Mouse (Mus musculus) lung, postnatal 0 days (tissue): ENCODE measurements around the gene Spata21. TPM values are rescaled to one million over a fixed set of nuclear protein-coding genes. Genes with fewer than 3 reads are reported as not detected.

Source experiments
- ATAC-seq: fragments of 200-750 bp; cut with Nextera tagmentation; 2 replicates; pipeline ENCODE4 v1.8.0; 2017; ENCODE audit warnings: moderate library complexity
- DNase-seq: peaks from one replicate; pipeline ENCODE4 v3.0.0-alpha.2; 2016; ENCODE audit warnings: low spot score
- H3K27ac ChIP-seq: fragments of 300-500 bp; sonication (generic); 2 replicates; pipeline ENCODE4 v1.5.1; 2014; ENCODE audit warnings: antibody characterized with exemption, mild to moderate bottlenecking, low read length, mixed read lengths
- H3K27me3 ChIP-seq: fragments of 300-500 bp; sonication (generic); replicated peaks from 2 replicates; pipeline ENCODE4 v1.6.1; 2014; ENCODE audit warnings: low read length, mixed read lengths; ENCODE audit not compliant: insufficient read depth
- H3K36me3 ChIP-seq: fragments of 300-500 bp; sonication (generic); 2 replicates; pipeline ENCODE4 v1.6.1; 2014; ENCODE audit warnings: low read length, mixed read lengths; ENCODE audit not compliant: insufficient read depth
- H3K4me1 ChIP-seq: fragments of 300-500 bp; sonication (generic); 2 replicates; pipeline ENCODE4 v1.6.1; 2014; ENCODE audit warnings: antibody characterized with exemption, low read depth, low read length, mixed read lengths; ENCODE audit not compliant: insufficient read depth
- H3K4me2 ChIP-seq: fragments of 300-500 bp; sonication (generic); replicated peaks from 2 replicates; pipeline ENCODE4 v1.6.1; 2014; ENCODE audit warnings: low read depth, mild to moderate bottlenecking, low read length, moderate library complexity, mixed read lengths
- H3K4me3 ChIP-seq: fragments of 300-500 bp; sonication (generic); 2 replicates; pipeline ENCODE4 v1.5.1; 2014; ENCODE audit warnings: low read depth, low read length
- H3K9ac ChIP-seq: fragments of 300-500 bp; sonication (generic); replicated peaks from 2 replicates; pipeline ENCODE4 v1.6.1; 2014; ENCODE audit warnings: low read depth, mild to moderate bottlenecking
- H3K9me3 ChIP-seq: fragments of 300-500 bp; sonication (generic); 2 replicates; pipeline ENCODE4 v1.6.1; 2016; ENCODE audit warnings: low read length, mixed read lengths
- CTCF ChIP-seq: IDR thresholded peaks from 2 replicates; pipeline ENCODE4 v1.5.1; 2016; ENCODE audit warnings: antibody characterized with exemption, mild to moderate bottlenecking
- EP300 ChIP-seq: IDR thresholded peaks from 2 replicates; pipeline ENCODE4 v1.6.1; 2016; ENCODE audit warnings: antibody characterized with exemption, mild to moderate bottlenecking, control low read depth
- WGBS: fragments of 180-500 bp; shearing (Covaris S2); extraction: QIAGEN DNeasy Blood & Tissue Kit; methylation state at CpG from one replicate; pipeline ENCODE4 v1.1.7; 2014; 5-methylcytosine and 5-hydroxymethylcytosine counted together
- polyA plus RNA-seq: library from polyadenylated mRNA; unstranded; fragments of >200 nt; fragmentation: Nextera tagmentation; extraction: Ambion mirVana; gene quantifications from 2 replicates; pipeline ENCODE4 v1.2.1, GENCODE M21; 2015

Gene Spata21
- polyA plus RNA-seq, 1 experiment from 2014 or later = 0.13 TPM

GRCm38 (mm10) chr4:141130704-141131342 is 42.7 kb downstream of the Spata21 start:
- DNase-seq (peak; percentile 79), ATAC-seq (peak; percentile 43)
- H3K27ac ChIP-seq = peak overlapping the region; percentile 91
- 41% methylated on average over 6 of the region's 6 CpGs for WGBS
- H3K4me1 ChIP-seq = peaks cover 48% of the 10 kb centered on the region
- no peaks in the 10 kb centered on the region for H3K36me3 ChIP-seq
- H3K9ac ChIP-seq = no peak overlapping the region
- H3K4me3 ChIP-seq = no peak overlapping the region
- H3K9me3 ChIP-seq = no peaks in the 10 kb centered on the region
- 0 out of 2 replicates have a peak overlapping the region, but pooled peaks have one; percentile 8 for H3K4me2 ChIP-seq
- no peaks in the 10 kb centered on the region for H3K27me3 ChIP-seq
- peak; percentile 40; the same call in 1 of the 2 replicates for TF ChIP-seq EP300
- TF ChIP-seq CTCF = no peak

- H3K36me3 ChIP-seq = no peaks in the 10 kb centered on the region
- peak overlapping the region; percentile 2; the same call in 1 of the 2 replicates for H3K4me3 ChIP-seq
- no peak overlapping the region for H3K9ac ChIP-seq
- peak; percentile 92 for DNase-seq
- peak overlapping the region; percentile 32 for H3K4me2 ChIP-seq
- no peaks in the 10 kb centered on the region for H3K27me3 ChIP-seq
- TF ChIP-seq CTCF = no peak
- peak; percentile 53 for TF ChIP-seq EP300
- H3K27ac ChIP-seq = peak overlapping the region; percentile 91
- 38% methylated on average over 5 of the region's 5 CpGs for WGBS
- peaks cover 55% of the 10 kb centered on the region for H3K4me1 ChIP-seq
- ATAC-seq = peak; percentile 86
- H3K9me3 ChIP-seq = no peaks in the 10 kb centered on the region
Measured at GRCm38 (mm10) chr4:141131531-141132061, 43.5 kb downstream of the Spata21 start.

- H3K9ac ChIP-seq = no peak overlapping the region
- no peaks in the 10 kb centered on the region for H3K9me3 ChIP-seq
- WGBS = 33% methylated on average over 8 of the region's 8 CpGs
- no peak for TF ChIP-seq EP300
- no peak for TF ChIP-seq CTCF
- peak overlapping the region; percentile 91 for H3K27ac ChIP-seq
- H3K4me2 ChIP-seq = peak overlapping the region; percentile 32
- H3K36me3 ChIP-seq = no peaks in the 10 kb centered on the region
- DNase-seq (peak; percentile 62), ATAC-seq (no peak)
- peak overlapping the region; percentile 2; the same call in 1 of the 2 replicates for H3K4me3 ChIP-seq
- peaks cover 60% of the 10 kb centered on the region for H3K4me1 ChIP-seq
- no peaks in the 10 kb centered on the region for H3K27me3 ChIP-seq
Measured at GRCm38 (mm10) chr4:141132191-141132590, 44.1 kb downstream of the Spata21 start.

- Histone ChIP-seq H3K4me1 (peaks cover 60% of the 10 kb centered on the region), H3K4me2 (no peak overlapping the region), H3K4me3 (no peak overlapping the region), H3K9ac (no peak overlapping the region), H3K9me3 (no peaks in the 10 kb centered on the region), H3K27me3 (no peaks in the 10 kb centered on the region), H3K27ac (peak overlapping the region; percentile 91), H3K36me3 (no peaks in the 10 kb centered on the region)
- DNase-seq (peak; percentile 80), ATAC-seq (0 out of 2 replicates have a peak, but pooled peaks have one; percentile 6)
- TF ChIP-seq CTCF (no peak), EP300 (no peak; the same call in 1 of the 2 replicates)
- 29% methylated on average over 7 of the region's 8 CpGs for WGBS
Measured at GRCm38 (mm10) chr4:141133227-141133626, 45.1 kb downstream of the Spata21 start.

GRCm38 (mm10) chr4:141134031-141134441 is 45.9 kb downstream of the Spata21 start:
- Histone ChIP-seq H3K9ac (no peak overlapping the region), H3K9me3 (no peaks in the 10 kb centered on the region), H3K27me3 (no peaks in the 10 kb centered on the region), H3K4me2 (0 out of 2 replicates have a peak overlapping the region, but pooled peaks have one; percentile 23), H3K36me3 (no peaks in the 10 kb centered on the region), H3K27ac (peak overlapping the region; percentile 28), H3K4me3 (no peak overlapping the region), H3K4me1 (peaks cover 60% of the 10 kb centered on the region)
- no peak for TF ChIP-seq CTCF
- TF ChIP-seq EP300 = no peak
- DNase-seq (peak; percentile 36), ATAC-seq (no peak)
- WGBS = 44% methylated on average over 8 of the region's 8 CpGs

GRCm38 (mm10) chr4:141134751-141135530 is 46.8 kb downstream of the Spata21 start:
- H3K9me3 ChIP-seq = no peaks in the 10 kb centered on the region
- no peak overlapping the region for H3K9ac ChIP-seq
- DNase-seq = no peak
- H3K4me3 ChIP-seq = no peak overlapping the region
- 54% methylated on average over 20 of the region's 20 CpGs for WGBS
- 0 out of 2 replicates have a peak overlapping the region, but pooled peaks have one; percentile 23 for H3K4me2 ChIP-seq
- peak overlapping the region; percentile 28; the same call in 1 of the 2 replicates for H3K27ac ChIP-seq
- H3K27me3 ChIP-seq = no peaks in the 10 kb centered on the region
- peaks cover 52% of the 10 kb centered on the region for H3K4me1 ChIP-seq
- TF ChIP-seq CTCF (no peak), EP300 (no peak)
- no peaks in the 10 kb centered on the region for H3K36me3 ChIP-seq
- ATAC-seq = no peak
